Mouse (Mus musculus) hindbrain, embryonic 14.5 days (tissue): ENCODE data around the gene Myl4. TPM values are rescaled to one million over a fixed set of nuclear protein-coding genes. Genes with fewer than 3 reads are reported as not detected.

Experiments used
- ATAC-seq: fragments of 200-750 bp; cut with Nextera tagmentation; 2 replicates; pipeline ENCODE4 v1.8.0; 2017; ENCODE audit warnings: moderate number of reproducible peaks, mild to moderate bottlenecking, moderate TSS enrichment, moderate library complexity; ENCODE audit not compliant: low FRiP score
- DNase-seq: peaks from one replicate; pipeline ENCODE4 v3.0.0-alpha.2; 2015; ENCODE audit warnings: low spot score
- H3K27ac ChIP-seq: fragments of 300-500 bp; sonication (generic); 2 replicates; pipeline ENCODE4 v1.5.1; 2014; ENCODE audit warnings: mild to moderate bottlenecking, moderate library complexity
- H3K27me3 ChIP-seq: fragments of 300-500 bp; sonication (generic); 2 replicates; pipeline ENCODE4 v1.6.1; 2014; ENCODE audit warnings: mild to moderate bottlenecking, low read length, mixed read lengths; ENCODE audit not compliant: control insufficient read depth, insufficient read depth
- H3K36me3 ChIP-seq: fragments of 300-500 bp; sonication (generic); replicated peaks from 2 replicates; pipeline ENCODE4 v1.6.1; 2014; ENCODE audit not compliant: control insufficient read depth, insufficient read depth
- H3K4me1 ChIP-seq: fragments of 300-500 bp; sonication (generic); replicated peaks from 2 replicates; pipeline ENCODE4 v1.6.1; 2014; ENCODE audit warnings: antibody characterized with exemption, low read length, mixed read lengths; ENCODE audit not compliant: control insufficient read depth, insufficient read depth
- H3K4me2 ChIP-seq: fragments of 300-500 bp; sonication (generic); replicated peaks from 2 replicates; pipeline ENCODE4 v1.6.1; 2014; ENCODE audit warnings: mild to moderate bottlenecking, moderate library complexity
- H3K4me3 ChIP-seq: fragments of 300-500 bp; sonication (generic); replicated peaks from 2 replicates; pipeline ENCODE4 v1.5.1; 2014; ENCODE audit warnings: mild to moderate bottlenecking, low read length
- H3K9ac ChIP-seq: fragments of 300-500 bp; sonication (generic); 2 replicates; pipeline ENCODE4 v1.6.1; 2014
- H3K9me3 ChIP-seq: fragments of 300-500 bp; sonication (generic); 2 replicates; pipeline ENCODE4 v1.6.1; 2016; ENCODE audit warnings: low read length; ENCODE audit not compliant: control insufficient read depth
- WGBS: fragments of 180-500 bp; shearing (Covaris S2); extraction: QIAGEN DNeasy Blood & Tissue Kit; methylation state at CpG from one replicate; pipeline ENCODE4 v1.1.7; 2014; 5-methylcytosine and 5-hydroxymethylcytosine counted together
- polyA plus RNA-seq: library from polyadenylated mRNA; unstranded; fragments of >200 nt; fragmentation: Nextera tagmentation; extraction: Ambion mirVana; gene quantifications from 2 replicates; pipeline ENCODE4 v1.2.1, GENCODE M21; 2014

The Myl4 gene
- polyA plus RNA-seq, 1 experiment from 2014 or later: 2.4 TPM

- Histone ChIP-seq H3K4me2 (no peak overlapping the region), H3K27me3 (no peaks in the 10 kb centered on the region), H3K27ac (no peak overlapping the region), H3K9me3 (no peaks in the 10 kb centered on the region), H3K4me3 (no peak overlapping the region), H3K9ac (no peak overlapping the region), H3K36me3 (no peaks in the 10 kb centered on the region), H3K4me1 (no peaks in the 10 kb centered on the region)
- no peak for DNase-seq
- 49% methylated on average over 11 of the region's 12 CpGs for WGBS
- ATAC-seq: no peak
These were observed 71.8 kb downstream of the Myl4 start for GRCm38 (mm10) chr11:104622040-104622962.

DNA sequence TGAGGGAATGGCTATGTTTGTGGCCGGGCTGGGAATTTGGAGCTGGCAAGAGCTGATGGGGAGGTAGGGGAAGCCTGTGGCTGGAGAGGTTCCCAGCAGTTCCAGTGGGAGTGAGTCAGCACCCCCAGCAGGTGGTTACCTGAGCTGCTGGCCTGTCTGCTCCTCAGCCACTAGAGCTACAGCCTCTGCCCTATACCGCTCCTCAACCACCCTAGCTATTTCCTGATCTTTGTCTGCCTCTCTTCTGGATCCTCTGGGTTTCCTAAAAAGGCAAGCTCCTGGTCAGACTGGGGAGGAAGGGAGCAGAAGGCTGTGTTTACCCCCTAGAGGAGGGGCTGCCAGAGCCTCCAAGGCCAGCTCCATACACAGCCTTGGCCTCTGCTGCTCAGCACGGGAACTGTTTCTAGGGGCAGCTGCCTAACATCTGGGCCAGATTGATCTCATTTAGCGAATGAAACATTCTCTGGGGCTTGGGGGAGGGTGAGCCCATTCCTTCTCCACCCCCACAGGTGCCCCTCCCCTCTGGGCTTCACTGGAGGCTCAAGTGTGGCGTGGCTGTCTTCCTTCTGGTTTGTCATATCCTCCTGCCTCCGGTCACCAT is 74.4 kb downstream of the Myl4 start:
- no peak overlapping the region for H3K27ac ChIP-seq
- ATAC-seq: no peak
- no peak overlapping the region for H3K9ac ChIP-seq
- H3K27me3 ChIP-seq: no peaks in the 10 kb centered on the region
- WGBS: 51% methylated on average over 6 of the region's 6 CpGs
- H3K36me3 ChIP-seq: no peaks in the 10 kb centered on the region
- DNase-seq: no peak
- no peak overlapping the region for H3K4me2 ChIP-seq
- no peak overlapping the region for H3K4me3 ChIP-seq
- H3K4me1 ChIP-seq: no peaks in the 10 kb centered on the region
- no peaks in the 10 kb centered on the region for H3K9me3 ChIP-seq

DNA sequence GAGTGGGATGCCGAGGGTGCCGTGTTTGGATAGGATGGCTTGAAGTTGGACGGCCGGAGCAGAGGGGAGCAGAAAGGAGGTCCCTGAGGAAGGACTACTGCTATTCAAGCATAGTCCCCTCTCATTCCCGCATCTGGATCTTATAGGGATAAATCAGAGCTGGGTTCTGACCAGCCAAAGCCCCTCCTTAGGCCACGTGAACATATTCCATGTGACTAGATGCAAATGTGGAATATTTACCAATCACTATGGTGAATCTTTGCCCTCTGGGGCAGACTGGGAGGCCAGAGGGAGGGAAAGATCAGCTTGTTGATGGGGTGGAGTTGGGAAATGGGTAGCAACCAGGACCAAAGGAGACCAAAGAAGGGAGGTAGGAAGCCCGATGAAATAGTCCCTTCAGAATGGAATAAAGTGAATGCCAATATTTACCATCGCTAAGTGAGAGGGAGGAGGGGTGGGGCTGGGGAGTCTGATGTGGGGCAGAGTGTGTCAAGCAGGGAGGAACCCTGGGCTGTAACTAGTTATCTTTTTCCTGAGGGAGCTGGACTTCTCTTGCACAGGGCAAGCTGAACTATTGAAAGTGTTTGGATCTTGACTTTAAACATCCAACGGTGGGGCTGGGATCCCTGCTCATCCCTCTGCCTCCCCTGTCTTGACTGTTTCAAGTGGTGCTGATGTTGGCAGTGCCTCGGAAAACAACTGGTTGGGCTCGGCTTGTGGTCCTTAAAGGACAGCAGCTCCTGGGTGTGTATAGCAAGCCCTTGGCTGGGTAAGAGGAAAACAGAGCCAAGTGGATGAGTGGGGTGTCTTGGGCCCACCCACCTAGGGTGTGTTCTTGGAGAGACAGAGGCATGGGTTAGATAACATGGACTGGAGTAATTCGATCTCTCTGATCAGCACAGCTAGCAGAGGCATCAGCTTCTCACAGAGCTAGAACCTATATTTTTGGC is 75.3 kb downstream of the Myl4 start:
- no peak for ATAC-seq
- Histone ChIP-seq H3K4me2 (no peak overlapping the region), H3K9me3 (no peaks in the 10 kb centered on the region), H3K27me3 (no peaks in the 10 kb centered on the region), H3K36me3 (no peaks in the 10 kb centered on the region), H3K4me3 (no peak overlapping the region), H3K27ac (no peak overlapping the region), H3K4me1 (no peaks in the 10 kb centered on the region), H3K9ac (no peak overlapping the region)
- WGBS: 42% methylated on average over 12 of the region's 12 CpGs
- no peak for DNase-seq

DNA sequence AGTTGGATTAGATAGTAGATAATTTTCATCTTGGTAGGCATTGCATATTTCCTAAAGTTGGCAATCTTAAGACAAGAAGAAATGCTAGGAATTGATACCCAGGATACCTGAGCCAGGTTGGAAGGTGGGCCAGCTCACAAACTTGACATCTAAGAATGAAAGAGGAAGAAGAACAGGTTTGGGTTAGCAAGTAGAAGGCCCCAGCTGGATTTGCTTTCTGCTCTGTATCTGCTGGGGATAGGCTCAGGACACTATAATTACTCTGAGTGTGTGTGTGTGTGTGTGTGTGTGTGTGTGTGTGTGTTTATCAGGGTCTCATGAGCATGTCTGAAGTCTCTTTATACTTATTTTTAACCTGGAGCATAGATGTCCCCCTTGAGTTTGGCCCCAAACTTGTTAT is 76.2 kb downstream of the Myl4 start:
- Histone ChIP-seq H3K27me3 (no peaks in the 10 kb centered on the region), H3K9ac (no peak overlapping the region), H3K4me1 (no peaks in the 10 kb centered on the region), H3K27ac (no peak overlapping the region), H3K9me3 (no peaks in the 10 kb centered on the region), H3K4me2 (no peak overlapping the region), H3K36me3 (no peaks in the 10 kb centered on the region), H3K4me3 (no peak overlapping the region)
- no peak for DNase-seq
- no peak for ATAC-seq

GRCm38 (mm10) chr11:104627616-104628301 is 77.3 kb downstream of the Myl4 start:
- H3K4me3 ChIP-seq: no peak overlapping the region
- no peaks in the 10 kb centered on the region for H3K4me1 ChIP-seq
- ATAC-seq: no peak
- H3K27me3 ChIP-seq: no peaks in the 10 kb centered on the region
- no peak overlapping the region for H3K4me2 ChIP-seq
- 70% methylated on average over 11 of the region's 11 CpGs for WGBS
- DNase-seq: no peak
- no peak overlapping the region for H3K27ac ChIP-seq
- H3K36me3 ChIP-seq: no peaks in the 10 kb centered on the region
- H3K9ac ChIP-seq: no peak overlapping the region
- H3K9me3 ChIP-seq: no peaks in the 10 kb centered on the region

- no peaks in the 10 kb centered on the region for H3K36me3 ChIP-seq
- ATAC-seq: no peak
- DNase-seq: no peak
- H3K9me3 ChIP-seq: no peaks in the 10 kb centered on the region
- 87% methylated on average over 5 of the region's 5 CpGs for WGBS
- no peaks in the 10 kb centered on the region for H3K4me1 ChIP-seq
- H3K4me2 ChIP-seq: no peak overlapping the region
- no peak overlapping the region for H3K27ac ChIP-seq
- H3K27me3 ChIP-seq: no peaks in the 10 kb centered on the region
- no peak overlapping the region for H3K4me3 ChIP-seq
- H3K9ac ChIP-seq: no peak overlapping the region
These were observed 78.1 kb downstream of the Myl4 start for GRCm38 (mm10) chr11:104628566-104628965.

- WGBS: 78% methylated on average over 7 of the region's 7 CpGs
- H3K36me3 ChIP-seq: no peaks in the 10 kb centered on the region
- no peak for ATAC-seq
- no peak overlapping the region for H3K4me3 ChIP-seq
- no peak for DNase-seq
- no peaks in the 10 kb centered on the region for H3K4me1 ChIP-seq
- H3K9me3 ChIP-seq: no peaks in the 10 kb centered on the region
- H3K4me2 ChIP-seq: no peak overlapping the region
- H3K27me3 ChIP-seq: no peaks in the 10 kb centered on the region
- H3K9ac ChIP-seq: no peak overlapping the region
- no peak overlapping the region for H3K27ac ChIP-seq
These were observed 79.8 kb downstream of the Myl4 start for GRCm38 (mm10) chr11:104630185-104630835.

DNA sequence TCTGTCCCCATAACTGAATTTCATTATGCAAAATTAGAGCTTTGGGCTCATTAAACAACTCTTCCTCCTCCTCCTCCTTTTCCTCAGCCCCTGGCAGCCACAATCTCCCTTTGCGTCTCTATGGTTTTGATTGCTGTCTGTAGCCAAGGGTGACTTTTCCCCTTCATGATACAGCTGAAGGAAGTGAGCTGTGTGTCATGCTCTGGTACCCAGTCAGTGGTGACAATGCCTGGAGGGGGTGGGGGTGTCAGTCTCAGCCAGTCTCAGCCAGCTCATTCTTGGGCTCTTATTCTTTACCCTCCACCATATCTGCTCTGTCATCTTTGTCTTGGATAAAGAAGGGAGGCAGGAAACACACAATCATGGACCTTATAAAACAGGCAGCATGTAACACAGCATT is 80.8 kb downstream of the Myl4 start:
- Histone ChIP-seq H3K4me2 (no peak overlapping the region), H3K27ac (no peak overlapping the region), H3K4me1 (no peaks in the 10 kb centered on the region), H3K27me3 (no peaks in the 10 kb centered on the region), H3K9me3 (no peaks in the 10 kb centered on the region), H3K4me3 (no peak overlapping the region), H3K36me3 (no peaks in the 10 kb centered on the region), H3K9ac (no peak overlapping the region)
- DNase-seq: no peak
- 55% methylated on average over 1 of the region's 1 CpGs for WGBS
- ATAC-seq: no peak
